Mouse (Mus musculus): ENCODE measurements around the gene Mtor. TPM values are rescaled to one million over a fixed set of nuclear protein-coding genes. Genes with fewer than 3 reads are reported as not detected.

Gene Mtor
- polyA plus RNA-seq, 1 experiment: 75.5 TPM

DNA sequence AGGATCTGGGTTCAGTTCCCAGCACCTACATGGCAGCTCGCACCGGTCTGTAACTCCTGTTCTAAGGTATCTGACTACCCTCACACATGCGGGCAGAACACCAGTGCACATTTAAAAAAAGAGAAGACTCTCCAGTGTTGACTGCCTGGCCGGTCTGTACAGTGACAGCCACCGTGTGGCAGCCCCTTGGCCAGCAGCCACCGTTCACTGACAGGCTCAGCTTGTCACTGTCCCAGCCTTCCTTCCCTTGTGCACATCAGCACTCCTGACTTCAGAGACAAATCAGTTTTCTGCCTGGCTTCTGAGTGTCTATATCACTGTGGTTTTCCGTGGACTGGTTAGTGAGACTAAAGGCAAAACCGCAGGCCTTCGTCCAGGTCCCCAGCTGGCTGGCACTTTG lies 140.4 kb downstream of the Mtor start:
- no peak for TF ChIP-seq CTCF (IDR thresholded peaks at IDR 0.05; ENCODE audit: control insufficient read depth, insufficient read depth, insufficient replicate concordance, low read depth, low read length)
- TF ChIP-seq POLR2A (IDR thresholded peaks at IDR 0.05; ENCODE audit: control insufficient read depth, low read depth, low read length): no peak

GRCm38 (mm10) chr4:148589565-148589964 lies 141.2 kb downstream of the Mtor start:
- H3K27me3 ChIP-seq (ENCODE audit: control insufficient read depth, insufficient read depth, low read length): no peaks in the 10 kb centered on the region
- no peak for TF ChIP-seq POLR2A (IDR thresholded peaks at IDR 0.05; ENCODE audit: control insufficient read depth, low read depth, low read length)
- no peak for TF ChIP-seq CTCF (IDR thresholded peaks at IDR 0.05; ENCODE audit: control insufficient read depth, insufficient read depth, insufficient replicate concordance, low read depth, low read length)
- H3K27ac ChIP-seq (ENCODE audit: control insufficient read depth, insufficient read depth, low read depth, low read length): no peak overlapping the region
- peaks cover 11% of the 10 kb centered on the region for H3K4me1 ChIP-seq (ENCODE audit: control insufficient read depth, insufficient read depth, low read length)
- no peaks in the 10 kb centered on the region for H3K36me3 ChIP-seq (ENCODE audit: control insufficient read depth, insufficient read depth, low read length)
- H3K4me3 ChIP-seq (ENCODE audit: control insufficient read depth, low read depth, low read length): no peak overlapping the region

More for the DNA sequence above, 140.4 kb downstream of the Mtor start:
- no peaks in the 10 kb centered on the region for H3K36me3 ChIP-seq (ENCODE audit: control insufficient read depth, insufficient read depth, low read length)
- peaks cover 11% of the 10 kb centered on the region for H3K4me1 ChIP-seq (ENCODE audit: control insufficient read depth, insufficient read depth, low read length)
- H3K27ac ChIP-seq (ENCODE audit: control insufficient read depth, insufficient read depth, low read depth, low read length): no peak overlapping the region
- H3K4me3 ChIP-seq (ENCODE audit: control insufficient read depth, low read depth, low read length): no peak overlapping the region
- no peaks in the 10 kb centered on the region for H3K27me3 ChIP-seq (ENCODE audit: control insufficient read depth, insufficient read depth, low read length)

DNA sequence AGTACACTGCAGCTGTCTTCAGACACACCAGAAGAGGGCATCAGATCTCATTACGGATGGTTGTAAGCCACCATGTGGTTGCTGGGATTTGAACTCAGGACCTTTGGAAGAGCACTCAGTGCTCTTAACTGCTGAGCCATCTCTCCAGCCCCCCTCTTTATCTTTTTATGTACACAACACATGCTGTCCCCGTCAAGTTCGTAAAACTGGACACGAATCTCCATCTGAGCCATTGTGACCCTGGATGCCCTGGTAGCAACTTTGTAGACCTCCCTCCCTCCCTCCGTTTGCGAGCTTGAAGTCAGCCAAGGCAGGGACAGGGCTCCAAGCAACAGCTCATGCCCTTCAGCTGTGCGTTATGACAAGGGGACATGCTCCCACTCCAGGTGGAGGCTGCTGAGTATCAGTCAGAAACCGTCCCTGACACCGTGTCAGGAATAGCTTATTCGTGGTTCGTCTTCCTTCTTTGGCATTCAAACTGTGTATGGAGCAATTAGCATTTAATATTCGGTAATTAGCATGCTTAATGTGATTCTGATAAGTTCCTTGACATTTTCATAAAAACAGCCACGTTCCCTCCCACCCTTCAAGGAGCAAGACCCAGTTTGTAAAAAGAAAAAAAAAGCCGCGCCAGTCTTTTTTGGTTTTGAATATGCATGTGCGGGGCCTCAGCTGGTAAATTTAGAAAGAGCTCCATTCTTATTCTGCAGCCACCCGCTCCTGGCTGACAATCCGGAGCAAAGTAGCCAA lies 142.2 kb downstream of the Mtor start:
- Histone ChIP-seq H3K36me3 (ENCODE audit: control insufficient read depth, insufficient read depth, low read length) (no peaks in the 10 kb centered on the region), H3K4me3 (ENCODE audit: control insufficient read depth, low read depth, low read length) (peak overlapping the region; percentile 64), H3K4me1 (ENCODE audit: control insufficient read depth, insufficient read depth, low read length) (peaks cover 11% of the 10 kb centered on the region), H3K27me3 (ENCODE audit: control insufficient read depth, insufficient read depth, low read length) (no peaks in the 10 kb centered on the region), H3K27ac (ENCODE audit: control insufficient read depth, insufficient read depth, low read depth, low read length) (0 out of 2 replicates have a peak overlapping the region, but pooled peaks have one; percentile 22)
- TF ChIP-seq CTCF (IDR thresholded peaks at IDR 0.05; ENCODE audit: control insufficient read depth, insufficient read depth, insufficient replicate concordance, low read depth, low read length): no peak
- TF ChIP-seq POLR2A (IDR thresholded peaks at IDR 0.05; ENCODE audit: control insufficient read depth, low read depth, low read length): no peak

GRCm38 (mm10) chr4:148591171-148591630 lies 142.8 kb downstream of the Mtor start, which contains the start of gene Srm:
TSS of gene Srm (plus strand) at chr4:148591503.
- Histone ChIP-seq H3K27ac (ENCODE audit: control insufficient read depth, insufficient read depth, low read depth, low read length) (0 out of 2 replicates have a peak within 1 kb of the TSS, but pooled peaks have one; percentile 22), H3K4me1 (ENCODE audit: control insufficient read depth, insufficient read depth, low read length) (peaks cover 11% of the 10 kb centered on the region), H3K36me3 (ENCODE audit: control insufficient read depth, insufficient read depth, low read length) (no peaks in the 10 kb centered on the region), H3K27me3 (ENCODE audit: control insufficient read depth, insufficient read depth, low read length) (no peaks in the 10 kb centered on the region), H3K4me3 (ENCODE audit: control insufficient read depth, low read depth, low read length) (peak within 1 kb of the TSS; percentile 79)
- TF ChIP-seq POLR2A (IDR thresholded peaks at IDR 0.05; ENCODE audit: control insufficient read depth, low read depth, low read length): no peak
- TF ChIP-seq CTCF (IDR thresholded peaks at IDR 0.05; ENCODE audit: control insufficient read depth, insufficient read depth, insufficient replicate concordance, low read depth, low read length): no peak

- Histone ChIP-seq H3K36me3 (ENCODE audit: control insufficient read depth, insufficient read depth, low read length) (no peaks in the 10 kb centered on the region), H3K27me3 (ENCODE audit: control insufficient read depth, insufficient read depth, low read length) (no peaks in the 10 kb centered on the region), H3K4me1 (ENCODE audit: control insufficient read depth, insufficient read depth, low read length) (peaks cover 11% of the 10 kb centered on the region), H3K27ac (ENCODE audit: control insufficient read depth, insufficient read depth, low read depth, low read length) (no peak overlapping the region), H3K4me3 (ENCODE audit: control insufficient read depth, low read depth, low read length) (peak overlapping the region; percentile 79)
- TF ChIP-seq POLR2A (IDR thresholded peaks at IDR 0.05; ENCODE audit: control insufficient read depth, low read depth, low read length) (no peak), CTCF (IDR thresholded peaks at IDR 0.05; ENCODE audit: control insufficient read depth, insufficient read depth, insufficient replicate concordance, low read depth, low read length) (no peak)
Measured at GRCm38 (mm10) chr4:148591637-148592380, 143.4 kb downstream of the Mtor start.

- Histone ChIP-seq H3K36me3 (ENCODE audit: control insufficient read depth, insufficient read depth, low read length) (no peaks in the 10 kb centered on the region), H3K27me3 (ENCODE audit: control insufficient read depth, insufficient read depth, low read length) (no peaks in the 10 kb centered on the region), H3K27ac (ENCODE audit: control insufficient read depth, insufficient read depth, low read depth, low read length) (no peak overlapping the region), H3K4me3 (ENCODE audit: control insufficient read depth, low read depth, low read length) (no peak overlapping the region), H3K4me1 (ENCODE audit: control insufficient read depth, insufficient read depth, low read length) (peaks cover 11% of the 10 kb centered on the region)
- TF ChIP-seq CTCF (IDR thresholded peaks at IDR 0.05; ENCODE audit: control insufficient read depth, insufficient read depth, insufficient replicate concordance, low read depth, low read length) (no peak), POLR2A (IDR thresholded peaks at IDR 0.05; ENCODE audit: control insufficient read depth, low read depth, low read length) (no peak)
Measured at GRCm38 (mm10) chr4:148593996-148594395, 145.6 kb downstream of the Mtor start.

GRCm38 (mm10) chr4:148595916-148596315 lies 147.5 kb downstream of the Mtor start:
- H3K27ac ChIP-seq (ENCODE audit: control insufficient read depth, insufficient read depth, low read depth, low read length): no peak overlapping the region
- H3K4me3 ChIP-seq (ENCODE audit: control insufficient read depth, low read depth, low read length): no peak overlapping the region
- H3K36me3 ChIP-seq (ENCODE audit: control insufficient read depth, insufficient read depth, low read length): no peaks in the 10 kb centered on the region
- no peaks in the 10 kb centered on the region for H3K27me3 ChIP-seq (ENCODE audit: control insufficient read depth, insufficient read depth, low read length)
- no peak for TF ChIP-seq POLR2A (IDR thresholded peaks at IDR 0.05; ENCODE audit: control insufficient read depth, low read depth, low read length)
- no peak for TF ChIP-seq CTCF (IDR thresholded peaks at IDR 0.05; ENCODE audit: control insufficient read depth, insufficient read depth, insufficient replicate concordance, low read depth, low read length)
- H3K4me1 ChIP-seq (ENCODE audit: control insufficient read depth, insufficient read depth, low read length): peaks cover 7% of the 10 kb centered on the region
